Mouse (Mus musculus): ENCODE measurements around the gene Pid1.
"Not testable (repeated sequence)": the region's sequence is repeated elsewhere in the genome, so short reads cannot be mapped to it uniquely, and the experiment has no call there.

The Pid1 gene

GRCm38 (mm10) chr1:84272951-84273350 is 91.0 kb downstream of the Pid1 start:
- DNase-seq (ENCODE audit: low spot score in 2 of 2): no peak

- DNase-seq (ENCODE audit: low spot score in 2 of 2): no peak
Measured at GRCm38 (mm10) chr1:84271712-84272200, 92.2 kb downstream of the Pid1 start.

- DNase-seq (ENCODE audit: low spot score in 2 of 2): no peak
Measured at GRCm38 (mm10) chr1:84257656-84258055, 106.3 kb downstream of the Pid1 start.

- DNase-seq (ENCODE audit: low spot score in 2 of 2): no peak
Measured at GRCm38 (mm10) chr1:84254361-84254760, 109.6 kb downstream of the Pid1 start.

- DNase-seq (ENCODE audit: low spot score in 2 of 2): no peak
Measured at GRCm38 (mm10) chr1:84253838-84254237, 110.1 kb downstream of the Pid1 start.

GRCm38 (mm10) chr1:84251205-84251604 is 112.8 kb downstream of the Pid1 start:
- DNase-seq (ENCODE audit: low spot score in 2 of 2): no peak

- DNase-seq (ENCODE audit: low spot score in 2 of 2): no peak
Measured at GRCm38 (mm10) chr1:84250770-84251169, 113.2 kb downstream of the Pid1 start.

GRCm38 (mm10) chr1:84249772-84250338 is 114.1 kb downstream of the Pid1 start:
- no peak for DNase-seq (ENCODE audit: low spot score in 2 of 2)

GRCm38 (mm10) chr1:84247111-84247510 is 116.9 kb downstream of the Pid1 start:
- DNase-seq (ENCODE audit: low spot score in 2 of 2): no peak

GRCm38 (mm10) chr1:84241192-84241828 is 122.7 kb downstream of the Pid1 start:
- no peak for DNase-seq (ENCODE audit: low spot score in 2 of 2)

GRCm38 (mm10) chr1:84240203-84240602 is 123.8 kb downstream of the Pid1 start:
- DNase-seq (ENCODE audit: low spot score in 2 of 2): no peak

GRCm38 (mm10) chr1:84230431-84230830 is 133.5 kb downstream of the Pid1 start:
- no peak for DNase-seq (ENCODE audit: low spot score in 2 of 2)

- DNase-seq (ENCODE audit: low spot score in 2 of 2): no peak
Measured at GRCm38 (mm10) chr1:84225626-84226025, 138.4 kb downstream of the Pid1 start.

- DNase-seq (ENCODE audit: low spot score in 2 of 2): no peak
Measured at GRCm38 (mm10) chr1:84222051-84222450, 141.9 kb downstream of the Pid1 start.

GRCm38 (mm10) chr1:84218605-84219004 is 145.4 kb downstream of the Pid1 start:
- DNase-seq (ENCODE audit: low spot score in 2 of 2): peak; percentile 44 to 63

- DNase-seq (ENCODE audit: low spot score in 2 of 2): no peak
Measured at GRCm38 (mm10) chr1:84217777-84218176, 146.2 kb downstream of the Pid1 start.

GRCm38 (mm10) chr1:84211507-84211906 is 152.5 kb downstream of the Pid1 start:
- DNase-seq (ENCODE audit: low spot score in 2 of 2): peak; percentile 31 to 38

GRCm38 (mm10) chr1:84205746-84206145 is 158.2 kb downstream of the Pid1 start:
- not testable (repeated sequence) for DNase-seq (ENCODE audit: low spot score in 2 of 2)

GRCm38 (mm10) chr1:84203494-84203893 is 160.5 kb downstream of the Pid1 start:
- peak; percentile 48 to 50 for DNase-seq (ENCODE audit: low spot score in 2 of 2)

GRCm38 (mm10) chr1:84199890-84200289 is 164.1 kb downstream of the Pid1 start:
- DNase-seq (ENCODE audit: low spot score in 2 of 2): no peak

- DNase-seq (ENCODE audit: low spot score in 2 of 2): no peak
Measured at GRCm38 (mm10) chr1:84198887-84199286, 165.1 kb downstream of the Pid1 start.

- DNase-seq (ENCODE audit: low spot score in 2 of 2): no peak
Measured at GRCm38 (mm10) chr1:84192167-84192566, 171.8 kb downstream of the Pid1 start.

- no peak for DNase-seq (ENCODE audit: low spot score in 2 of 2)
Measured at GRCm38 (mm10) chr1:84189446-84189845, 174.5 kb downstream of the Pid1 start.

All from right cerebral cortex, adult 2 months (tissue).